Mouse (Mus musculus) CH12.LX (cell line): Measurements from ENCODE around the gene Wdr26. TPM values are rescaled to one million over a fixed set of nuclear protein-coding genes. Genes with fewer than 3 reads are reported as not detected.

Experiments used
- DNase-seq: peaks from one replicate; pipeline ENCODE4 v3.0.0-alpha.2; 2013; ENCODE audit errors: extremely low read depth
- H3K27ac ChIP-seq: 2 replicates; pipeline ENCODE4 v1.5.1; 2012; ENCODE audit warnings: low read depth, mild to moderate bottlenecking, control low read depth, moderate library complexity; ENCODE audit not compliant: insufficient read depth
- H3K27me3 ChIP-seq: replicated peaks from 2 replicates; pipeline ENCODE3; 2012; ENCODE audit warnings: inconsistent platforms
- H3K36me3 ChIP-seq, 2 experiments: replicated peaks in 1 of 2; 2 replicates each; pipeline versions ENCODE3 to v1.6.1; 2012; ENCODE audit warnings: inconsistent platforms in 1 of 2, low read length in 1 of 2, mild to moderate bottlenecking in 1 of 2, mixed read lengths in 1 of 2, moderate library complexity in 1 of 2; ENCODE audit not compliant: control insufficient read depth in 1 of 2, insufficient read depth in 1 of 2
- H3K4me1 ChIP-seq, 2 experiments: 2 replicates each; pipeline ENCODE4 v1.6.1; 2012; ENCODE audit warnings: inconsistent platforms in 1 of 2, moderate library complexity in 1 of 2; ENCODE audit not compliant: insufficient read depth in 2 of 2, control insufficient read depth in 1 of 2
- H3K4me2 ChIP-seq: 2 replicates; pipeline ENCODE4 v1.6.1; 2012; ENCODE audit warnings: low read depth, mild to moderate bottlenecking, control low read depth; ENCODE audit not compliant: poor library complexity, insufficient read depth, severe bottlenecking
- H3K4me3 ChIP-seq, 3 experiments: fragments of 150-350 bp in 1 of 3; sonication (generic) in 1 of 3; replicated peaks in 1 of 3; 2 replicates each; pipeline versions ENCODE3 to v1.5.1; 2011 to 2012; ENCODE audit warnings: low read depth in 2 of 3, low read length in 2 of 3, mild to moderate bottlenecking in 2 of 3, moderate library complexity in 2 of 3, control low read depth in 1 of 3, improper control_type of control experiment in 1 of 3, inconsistent platforms in 1 of 3, mixed read lengths in 1 of 3; ENCODE audit not compliant: poor library complexity in 1 of 3
- H3K79me2 ChIP-seq: replicated peaks from 2 replicates; pipeline ENCODE4 v1.6.1; 2012; ENCODE audit warnings: mild to moderate bottlenecking, moderate library complexity; ENCODE audit not compliant: control insufficient read depth, poor library complexity, insufficient read depth, severe bottlenecking; ENCODE audit errors: extremely low read depth
- H3K9ac ChIP-seq: 2 replicates; pipeline ENCODE4 v1.6.1; 2012; ENCODE audit warnings: low read depth, mild to moderate bottlenecking, control low read depth, moderate library complexity; ENCODE audit not compliant: insufficient read depth
- H3K9me3 ChIP-seq: replicated peaks from 2 replicates; pipeline ENCODE3; 2012; ENCODE audit warnings: low read length, inconsistent platforms, mixed read lengths
- BHLHE40 ChIP-seq: IDR thresholded peaks from 2 replicates; pipeline ENCODE4 v1.6.1; 2011; ENCODE audit warnings: mild to moderate bottlenecking, low read depth, low read length, improper control_type of control experiment
- CHD1 ChIP-seq: IDR thresholded peaks from 2 replicates; pipeline ENCODE4 v1.6.1; 2012; ENCODE audit warnings: low read depth, low read length, improper control_type of control experiment, inconsistent platforms
- CTCF ChIP-seq, 2 experiments: IDR thresholded peaks in 1 of 2; conservative IDR thresholded peaks in 1 of 2; 2 replicates each; pipeline ENCODE4 v1.5.1; 2011 to 2012; ENCODE audit warnings: low read depth in 2 of 2, low read length in 2 of 2, improper control_type of control experiment in 1 of 2, inconsistent platforms in 1 of 2, mild to moderate bottlenecking in 1 of 2, moderate library complexity in 1 of 2
- ELF1 ChIP-seq: IDR thresholded peaks from 2 replicates; pipeline ENCODE4 v1.6.1; 2014; ENCODE audit warnings: low read depth, mild to moderate bottlenecking, inconsistent platforms, low read length, improper control_type of control experiment
- EP300 ChIP-seq: IDR thresholded peaks from 2 replicates; pipeline ENCODE4 v1.6.1; 2011; ENCODE audit warnings: low read length, improper control_type of control experiment
- ETS1 ChIP-seq: conservative IDR thresholded peaks from 2 replicates; pipeline ENCODE4 v1.6.1; 2012; ENCODE audit warnings: low read depth, mild to moderate bottlenecking, inconsistent platforms, low read length, improper control_type of control experiment, moderate library complexity
- GABPA ChIP-seq: IDR thresholded peaks from 2 replicates; pipeline ENCODE4 v1.6.1; 2012; ENCODE audit warnings: low read depth, low read length, improper control_type of control experiment, inconsistent platforms; ENCODE audit not compliant: insufficient replicate concordance
- HCFC1 ChIP-seq: IDR thresholded peaks from 2 replicates; pipeline ENCODE4 v1.6.1; 2012; ENCODE audit warnings: low read depth, mild to moderate bottlenecking, inconsistent platforms, low read length, improper control_type of control experiment
- IRF4 ChIP-seq: IDR thresholded peaks from 2 replicates; pipeline ENCODE4 v1.6.1; 2014; ENCODE audit warnings: low read depth, mild to moderate bottlenecking, inconsistent platforms, low read length, improper control_type of control experiment
- JUN ChIP-seq: IDR thresholded peaks from 2 replicates; pipeline ENCODE4 v1.6.1; 2011; ENCODE audit warnings: low read depth, mild to moderate bottlenecking, low read length, improper control_type of control experiment, moderate library complexity; ENCODE audit not compliant: insufficient read depth
- JUND ChIP-seq: conservative IDR thresholded peaks from 2 replicates; pipeline ENCODE4 v1.6.1; 2011; ENCODE audit warnings: low read depth, low read length, improper control_type of control experiment
- MAFK ChIP-seq: IDR thresholded peaks from 2 replicates; pipeline ENCODE4 v1.6.1; 2011; ENCODE audit warnings: low read length, improper control_type of control experiment; ENCODE audit not compliant: insufficient replicate concordance
- MAX ChIP-seq: IDR thresholded peaks from 2 replicates; pipeline ENCODE4 v1.6.1; 2011; ENCODE audit warnings: low read length, improper control_type of control experiment
- MEF2A ChIP-seq: IDR thresholded peaks from 2 replicates; pipeline ENCODE4 v1.6.1; 2014; ENCODE audit warnings: low read depth, mild to moderate bottlenecking, inconsistent platforms, low read length, improper control_type of control experiment, borderline replicate concordance
- MXI1 ChIP-seq: IDR thresholded peaks from 2 replicates; pipeline ENCODE4 v1.6.1; 2011; ENCODE audit warnings: mild to moderate bottlenecking, low read depth, low read length, improper control_type of control experiment
- MYC ChIP-seq: IDR thresholded peaks from 2 replicates; pipeline ENCODE4 v1.6.1; 2011; ENCODE audit warnings: low read depth, mild to moderate bottlenecking, improper control_type of control experiment, low read length
- NELFE ChIP-seq: IDR thresholded peaks from 2 replicates; pipeline ENCODE4 v1.6.1; 2011; ENCODE audit warnings: low read depth, low read length, improper control_type of control experiment
- NRF1 ChIP-seq: IDR thresholded peaks from 2 replicates; pipeline ENCODE4 v1.6.1; 2014; ENCODE audit warnings: low read depth, mild to moderate bottlenecking, inconsistent platforms, low read length, improper control_type of control experiment, moderate library complexity
- PAX5 ChIP-seq: IDR thresholded peaks from 2 replicates; pipeline ENCODE4 v1.6.1; 2012; ENCODE audit warnings: low read length, inconsistent platforms, mixed read lengths
- POLR2A ChIP-seq: IDR thresholded peaks from 2 replicates; pipeline ENCODE4 v1.6.1; 2011; ENCODE audit warnings: low read depth, mild to moderate bottlenecking, improper control_type of control experiment, low read length
- POLR2AphosphoS2 ChIP-seq: IDR thresholded peaks from 2 replicates; pipeline ENCODE4 v1.6.1; 2011; ENCODE audit warnings: low read depth, low read length, improper control_type of control experiment
- SIN3A ChIP-seq: IDR thresholded peaks from 2 replicates; pipeline ENCODE4 v1.6.1; 2012; ENCODE audit warnings: low read length, improper control_type of control experiment, inconsistent platforms
- TBP ChIP-seq: conservative IDR thresholded peaks from 2 replicates; pipeline ENCODE4 v1.6.1; 2011; ENCODE audit warnings: low read depth, low read length, improper control_type of control experiment
- TCF12 ChIP-seq: IDR thresholded peaks from 2 replicates; pipeline ENCODE4 v1.6.1; 2014; ENCODE audit warnings: low read depth, mild to moderate bottlenecking, inconsistent platforms, low read length, improper control_type of control experiment
- UBTF ChIP-seq: IDR thresholded peaks from 2 replicates; pipeline ENCODE4 v1.6.1; 2012; ENCODE audit warnings: low read depth, mild to moderate bottlenecking, inconsistent platforms, low read length, improper control_type of control experiment, moderate library complexity
- USF1 ChIP-seq: IDR thresholded peaks from 2 replicates; pipeline ENCODE4 v1.6.1; 2014; ENCODE audit warnings: low read depth, mild to moderate bottlenecking, inconsistent platforms, low read length, improper control_type of control experiment
- USF2 ChIP-seq: conservative IDR thresholded peaks from 2 replicates; pipeline ENCODE4 v1.6.1; 2011; ENCODE audit warnings: low read depth, low read length, improper control_type of control experiment
- ZC3H11A ChIP-seq: IDR thresholded peaks from 2 replicates; pipeline ENCODE4 v1.6.1; 2012; ENCODE audit warnings: low read depth, mild to moderate bottlenecking, inconsistent platforms, low read length, improper control_type of control experiment
- ZMIZ1 ChIP-seq: IDR thresholded peaks from 2 replicates; pipeline ENCODE4 v1.6.1; 2012; ENCODE audit warnings: low read depth, mild to moderate bottlenecking, inconsistent platforms, low read length, improper control_type of control experiment
- ZNF384 ChIP-seq: IDR thresholded peaks from 2 replicates; pipeline ENCODE4 v1.6.1; 2012; ENCODE audit warnings: low read depth, low read length, improper control_type of control experiment, inconsistent platforms
- dilution Hi-C: fragments of 300-500 bp; cut with MboI; formaldehyde crosslinking; loops from 2 replicates; pipeline ENCODE4 v1.14.3; 2020; ENCODE audit warnings: low sequenced_read_pairs; ENCODE audit not compliant: extremely low pct_unique_long_range_greater_than_20kb, extremely low pct_ligation_motif_present
- in situ Hi-C: fragments of 300-500 bp; cut with MboI; formaldehyde crosslinking; loops from 3 replicates; pipeline ENCODE4 v1.14.3; 2019; ENCODE audit warnings: low sequenced_read_pairs, low pct_ligation_motif_present, low pct_unique_long_range_greater_than_20kb, mixed read lengths
- polyA plus RNA-seq: library from polyadenylated mRNA; unstranded; fragments of >175 nt; gene quantifications from 2 replicates; pipeline ENCODE4 v1.2.1, GENCODE M21; 2012; ENCODE audit warnings: low read depth; ENCODE audit not compliant: insufficient read length
- total RNA-seq, 2 experiments: library from RNA; depleted of rRNA; stranded (reverse); fragments of 300-350 nt in 1 of 2; fragments of >200 nt in 1 of 2; gene quantifications; 2 replicates each; pipeline ENCODE4 v1.2.3; 2012 to 2014

Wdr26 gene
- total and polyA plus RNA-seq, 3 experiments = 32.4 to 65.0 (median 34.2) TPM

DNA sequence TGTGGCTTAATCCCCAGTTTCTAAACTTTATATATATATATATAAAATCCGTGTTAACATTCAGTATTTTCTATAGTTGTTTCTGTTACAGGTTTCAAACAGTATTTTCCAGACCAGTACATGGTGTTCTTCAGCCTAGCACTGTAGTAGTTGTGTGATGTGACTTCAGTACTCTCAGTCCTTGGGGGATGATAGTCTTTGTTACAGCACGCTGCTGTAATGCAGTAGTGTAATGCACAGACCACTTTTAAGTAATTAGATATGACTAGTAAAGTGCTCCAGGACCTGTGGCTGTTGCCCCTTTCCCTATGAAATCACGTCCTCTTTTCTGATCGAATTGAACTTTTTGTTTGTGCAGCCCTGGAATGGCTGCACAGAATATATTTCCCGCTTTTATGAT lies 60.3 kb downstream of the Wdr26 start:
- Histone ChIP-seq H3K79me2 (peaks cover 14% of the 10 kb centered on the region), H3K9me3 (no peaks in the 10 kb centered on the region), H3K27me3 (no peaks in the 10 kb centered on the region), H3K36me3 (peaks cover 0 to 25% of the 10 kb centered on the region in 2 experiments), H3K4me3 (peak overlapping the region in 2 of 3 experiments; percentile 56 to 82), H3K9ac (peak overlapping the region; percentile 35; the same call in 1 of the 2 replicates), H3K27ac (no peak overlapping the region), H3K4me2 (peak overlapping the region; percentile 48)
- in situ Hi-C loops (no loop called here), dilution Hi-C loops (no loop called here)
- DNase-seq = no peak
- no peak for TF ChIP-seq CHD1
- TF ChIP-seq GABPA = no peak
- TF ChIP-seq MYC = no peak
- TF ChIP-seq CTCF (conservative IDR thresholded peaks at IDR 0.05 in 1 of 2, IDR thresholded peaks at IDR 0.05 in 1 of 2; ENCODE audit: low read depth in 2 of 2, low read length in 2 of 2) = no peak
- TF ChIP-seq, all 38 proteins: peak for 0
- peaks cover 6 to 45% of the 10 kb centered on the region in 2 experiments for H3K4me1 ChIP-seq

DNA sequence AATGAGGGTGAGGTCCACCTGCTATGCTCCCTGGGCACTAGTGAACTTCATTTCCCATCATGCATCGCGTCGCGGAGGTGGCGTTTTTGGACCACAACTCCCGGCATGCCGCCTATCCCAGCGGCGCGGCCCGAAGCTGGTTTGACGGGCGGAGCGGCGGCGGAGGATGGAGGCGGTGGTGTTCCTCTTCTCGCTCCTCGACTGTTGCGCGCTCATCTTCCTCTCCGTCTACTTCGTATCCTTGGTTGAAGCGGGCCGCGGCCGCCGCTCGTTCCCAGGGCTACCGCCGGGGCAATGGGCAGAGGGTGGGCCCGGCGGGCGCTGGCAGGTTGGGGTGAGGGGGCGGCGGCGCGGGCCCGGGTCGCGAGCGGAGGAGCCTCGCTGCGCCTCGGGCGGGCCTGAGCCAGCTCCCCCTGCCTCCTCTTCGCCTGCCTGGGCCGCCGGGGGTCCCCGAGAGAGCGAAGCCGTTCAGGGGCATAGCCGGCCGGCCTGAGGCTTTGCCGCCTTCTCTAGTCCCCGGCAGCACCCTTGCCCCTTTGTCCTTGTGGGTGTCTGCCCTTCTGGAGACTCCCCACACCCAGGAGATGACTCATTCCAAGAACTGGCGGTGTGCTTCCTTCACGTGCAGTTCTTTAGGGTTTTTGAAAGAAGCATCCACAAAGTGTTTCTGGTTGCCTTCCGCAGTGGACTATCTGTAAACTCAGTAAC lies 60.8 kb downstream of the Wdr26 start:
- Histone ChIP-seq H3K4me1 (peaks cover 7 to 50% of the 10 kb centered on the region in 2 experiments), H3K9me3 (no peaks in the 10 kb centered on the region), H3K36me3 (peaks cover 0 to 21% of the 10 kb centered on the region in 2 experiments), H3K4me3 (peak overlapping the region; percentile 56 to 87 (median 82)), H3K27me3 (no peaks in the 10 kb centered on the region), H3K27ac (peak overlapping the region; percentile 21; the same call in 1 of the 2 replicates), H3K4me2 (peak overlapping the region; percentile 48; the same call in 1 of the 2 replicates), H3K79me2 (peaks cover 17% of the 10 kb centered on the region), H3K9ac (peak overlapping the region; percentile 59)
- dilution Hi-C loops = no loop called here
- DNase-seq = peak; percentile 89
- in situ Hi-C loops = no loop called here
- peak; percentile 50; the same call in 1 of the 2 replicates for TF ChIP-seq EP300
- peak; percentile 99 for TF ChIP-seq BHLHE40
- peak; percentile 57; the same call in 1 of the 2 replicates for TF ChIP-seq SIN3A
- no peak for TF ChIP-seq PAX5
- no peak for TF ChIP-seq USF2
- TF ChIP-seq NRF1 = peak; percentile 52
- peak; percentile 64; the same call in 1 of the 2 replicates for TF ChIP-seq UBTF
- no peak for TF ChIP-seq CTCF (conservative IDR thresholded peaks at IDR 0.05 in 1 of 2, IDR thresholded peaks at IDR 0.05 in 1 of 2; ENCODE audit: low read depth in 2 of 2, low read length in 2 of 2)
- peak; percentile 58 for TF ChIP-seq ETS1
- no peak for TF ChIP-seq CHD1
- peak; percentile 72 for TF ChIP-seq ELF1
- TF ChIP-seq HCFC1 = peak; percentile 98
- peak; percentile 75 for TF ChIP-seq NELFE
- TF ChIP-seq MYC = peak; percentile 68; the same call in 1 of the 2 replicates
- TF ChIP-seq TBP = no peak
- TF ChIP-seq MEF2A = 0 out of 2 replicates have a peak, but pooled peaks have one; percentile 33
- TF ChIP-seq POLR2AphosphoS2 = no peak
- peak; percentile 81 for TF ChIP-seq JUN
- TF ChIP-seq POLR2A = peak; percentile 73
- peak; percentile 67 for TF ChIP-seq MAX
- TF ChIP-seq IRF4 = peak; percentile 95
- peak; percentile 63; the same call in 1 of the 2 replicates for TF ChIP-seq GABPA
- peak; percentile 80 for TF ChIP-seq MXI1
- peak; percentile 92 for TF ChIP-seq JUND
- no peak for TF ChIP-seq ZNF384
- TF ChIP-seq ZC3H11A = no peak
- peak; percentile 77 for TF ChIP-seq TCF12
- no peak for TF ChIP-seq USF1
- peak; percentile 81 for TF ChIP-seq ZMIZ1
- no peak for TF ChIP-seq MAFK
